Mouse (Mus musculus) layer of hippocampus, adult 2 months (tissue): ENCODE results near the gene Ehmt2. TPM values are rescaled to one million over a fixed set of nuclear protein-coding genes. Genes with fewer than 3 reads are reported as not detected.
A peak's percentile ranks its signal among the peaks of the same experiment; 100 is the strongest.
"Not testable (repeated sequence)": the region's sequence is repeated elsewhere in the genome, so short reads cannot be mapped to it uniquely, and the experiment has no call there.

Source experiments
- DNase-seq, 2 experiments: peaks; one replicate each; pipeline ENCODE4 v3.0.0; 2022; ENCODE audit warnings: low spot score in 2 of 2
- H3K27ac ChIP-seq: fragments of 200-600 bp; 2 replicates; pipeline ENCODE4 v1.8.1; 2022
- H3K4me3 ChIP-seq: fragments of 200-600 bp; 2 replicates; pipeline ENCODE4 v1.8.1; 2022; ENCODE audit warnings: mild to moderate bottlenecking
- CTCF ChIP-seq: fragments of 200-600 bp; conservative IDR thresholded peaks from 2 replicates; pipeline ENCODE4 v1.8.1; 2022; ENCODE audit warnings: antibody characterized with exemption, mild to moderate bottlenecking, moderate library complexity
- total RNA-seq, 2 experiments: library from RNA; stranded (reverse); gene quantifications; 2 replicates each; pipeline ENCODE4 v1.2.3; 2021

The Ehmt2 gene
- total RNA-seq, 2 experiments from 2014 or later, result 181 to 190 TPM

DNA sequence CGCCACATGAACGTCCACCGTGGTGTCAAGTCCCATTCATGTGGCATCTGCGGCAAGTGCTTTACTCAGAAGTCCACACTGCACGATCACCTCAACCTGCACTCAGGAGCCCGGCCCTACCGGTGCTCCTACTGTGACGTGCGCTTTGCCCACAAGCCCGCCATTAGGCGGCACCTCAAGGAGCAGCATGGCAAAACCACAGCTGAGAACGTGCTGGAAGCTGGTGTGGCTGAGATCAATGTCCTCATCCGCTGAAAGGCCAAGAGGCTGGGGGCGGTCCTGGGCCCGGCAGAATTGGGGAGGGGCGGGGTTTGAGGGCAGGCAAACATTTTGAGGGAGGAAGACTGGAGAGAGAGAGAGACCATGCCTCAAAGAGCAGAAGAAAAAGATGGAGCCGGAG is 1.9 kb upstream of the Ehmt2 start:
- no peak for DNase-seq
- Histone ChIP-seq H3K27ac (no peak overlapping the region), H3K4me3 (no peak overlapping the region)
- no peak for TF ChIP-seq CTCF

GRCm38 (mm10) chr17:34897373-34898159 is 703 bp upstream of the Ehmt2 start:
- Histone ChIP-seq H3K27ac (peak overlapping the region; percentile 99), H3K4me3 (peak overlapping the region; percentile 94)
- no peak for DNase-seq
- TF ChIP-seq CTCF, result no peak

DNA sequence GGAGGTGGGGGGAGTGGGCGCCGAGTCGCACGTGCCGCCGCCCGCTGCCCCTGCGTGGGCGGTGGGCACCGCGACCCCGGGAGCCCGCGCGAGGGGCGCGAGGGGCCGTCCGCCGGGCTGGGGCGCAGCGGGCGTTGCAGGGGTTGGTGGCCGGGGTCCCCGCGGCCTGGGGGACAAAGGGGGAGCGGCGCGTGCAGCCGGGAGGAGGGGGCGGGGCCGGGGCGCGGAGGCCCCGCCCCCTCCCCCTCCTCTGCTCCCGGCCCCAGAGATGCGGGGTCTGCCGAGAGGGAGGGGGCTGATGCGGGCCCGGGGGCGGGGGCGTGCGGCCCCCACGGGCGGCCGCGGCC is 410 bp downstream of the Ehmt2 start:
- DNase-seq, result no peak

DNA sequence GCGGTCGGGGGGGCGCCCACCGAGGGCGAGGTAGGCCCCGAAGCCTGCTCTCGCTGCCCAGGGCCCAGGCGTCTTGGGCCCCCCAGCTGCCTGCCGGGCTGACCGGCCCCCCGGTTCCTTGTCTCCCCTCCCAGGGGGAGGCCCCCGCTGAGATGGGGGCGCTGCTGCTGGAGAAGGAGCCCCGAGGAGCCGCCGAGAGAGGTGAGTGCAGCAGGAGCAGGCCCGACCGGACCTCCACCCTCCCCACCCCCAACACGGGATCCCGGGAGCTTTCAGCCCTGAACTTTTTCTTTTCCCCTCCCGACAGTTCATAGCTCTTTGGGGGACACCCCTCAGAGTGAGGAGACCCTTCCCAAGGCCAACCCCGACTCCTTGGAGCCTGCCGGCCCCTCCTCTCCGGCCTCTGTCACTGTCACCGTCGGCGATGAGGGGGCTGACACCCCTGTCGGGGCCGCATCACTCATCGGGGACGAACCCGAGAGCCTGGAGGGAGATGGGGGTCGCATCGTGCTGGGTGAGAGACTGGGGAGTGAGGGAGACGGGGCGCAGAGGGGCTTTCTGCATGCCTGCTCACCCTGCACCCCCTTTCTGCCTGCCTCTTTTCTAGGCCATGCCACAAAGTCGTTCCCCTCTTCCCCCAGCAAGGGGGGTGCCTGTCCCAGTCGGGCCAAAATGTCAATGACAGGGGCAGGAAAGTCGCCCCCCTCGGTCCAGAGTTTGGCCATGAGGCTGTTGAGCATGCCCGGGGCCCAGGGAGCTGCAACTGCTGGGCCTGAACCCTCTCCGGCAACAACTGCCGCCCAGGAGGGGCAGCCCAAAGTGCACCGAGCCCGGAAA is 1.0 kb downstream of the Ehmt2 start:
- 0 out of 2 replicates have a peak, but pooled peaks have one; percentile 2 for TF ChIP-seq CTCF
- H3K4me3 ChIP-seq, result peak overlapping the region; percentile 94
- DNase-seq, result peak in 1 of 2 experiments; percentile 38

More for the DNA sequence above, 410 bp downstream of the Ehmt2 start:
- H3K4me3 ChIP-seq, result peak overlapping the region; percentile 94
- TF ChIP-seq CTCF, result no peak
- H3K27ac ChIP-seq, result peak overlapping the region; percentile 99

GRCm38 (mm10) chr17:34899890-34900243 is 1.6 kb downstream of the Ehmt2 start:
- DNase-seq, result no peak
- peak overlapping the region; percentile 99 for H3K27ac ChIP-seq
- H3K4me3 ChIP-seq, result peak overlapping the region; percentile 94
- no peak for TF ChIP-seq CTCF

More for the DNA sequence above, 1.0 kb downstream of the Ehmt2 start:
- H3K27ac ChIP-seq, result peak overlapping the region; percentile 99

DNA sequence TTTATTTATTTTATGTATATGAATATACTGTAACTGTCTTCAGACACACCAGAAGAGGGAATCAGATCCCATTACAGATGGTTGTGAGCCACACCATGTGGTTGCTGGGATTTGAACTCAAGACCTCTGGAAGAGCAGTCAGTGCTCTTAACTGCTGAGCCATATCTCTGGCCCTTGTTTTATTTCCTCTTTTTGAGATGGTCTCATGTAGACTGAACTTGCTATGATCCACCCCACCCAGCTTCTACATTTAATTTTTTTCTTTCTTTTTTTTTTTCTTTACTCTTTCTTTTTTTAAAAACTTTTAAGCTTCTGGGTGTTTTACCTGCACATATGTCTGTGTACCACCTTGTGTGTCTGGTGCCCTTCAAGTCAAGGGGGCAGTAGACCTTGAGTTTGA is 2.6 kb downstream of the Ehmt2 start:
- H3K4me3 ChIP-seq, DNase-seq: not testable (repeated sequence)

DNA sequence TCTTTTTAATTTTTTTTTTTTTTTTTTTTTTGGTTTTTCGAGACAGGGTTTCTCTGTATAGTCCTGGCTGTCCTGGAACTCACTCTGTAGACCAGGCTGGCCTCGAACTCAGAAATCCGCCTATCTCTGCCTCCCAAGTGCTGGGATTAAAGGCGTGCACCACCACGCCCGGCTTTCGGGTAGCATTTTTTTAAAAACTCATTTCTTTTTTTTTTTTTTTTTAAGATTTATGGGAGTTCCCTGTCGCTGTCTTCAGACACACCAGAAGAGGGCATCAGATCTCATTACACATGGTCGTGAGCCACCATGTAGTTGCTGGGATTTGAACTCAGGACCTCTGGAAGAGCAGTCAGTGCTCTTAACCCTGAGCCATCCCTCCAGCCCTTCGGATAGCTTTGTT is 3.7 kb downstream of the Ehmt2 start:
- H3K4me3 ChIP-seq, DNase-seq, H3K27ac ChIP-seq: not testable (repeated sequence)

More for the DNA sequence above, 2.6 kb downstream of the Ehmt2 start:
- H3K27ac ChIP-seq, result not testable (repeated sequence)

DNA sequence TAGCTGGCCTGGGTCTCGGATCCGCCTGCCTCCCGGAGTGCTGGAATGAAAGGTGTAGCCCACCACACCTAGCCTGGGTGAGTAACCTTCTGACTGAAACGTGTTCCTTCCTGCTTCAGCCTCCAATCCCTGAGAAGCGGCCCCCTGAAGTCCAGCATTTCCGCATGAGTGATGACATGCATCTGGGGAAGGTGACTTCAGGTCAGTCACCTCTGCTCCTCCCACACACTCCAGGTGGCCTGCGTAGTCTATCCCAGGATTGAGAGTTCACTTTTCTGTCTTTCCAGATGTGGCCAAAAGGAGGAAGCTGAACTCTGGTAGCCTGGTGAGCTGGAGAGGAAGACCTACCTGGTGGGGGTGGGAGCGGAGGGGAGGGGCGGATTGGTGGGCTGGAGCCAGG is 4.6 kb downstream of the Ehmt2 start:
- no peak for TF ChIP-seq CTCF
- Histone ChIP-seq H3K4me3 (no peak overlapping the region), H3K27ac (no peak overlapping the region)
- DNase-seq, result no peak

- H3K27ac ChIP-seq, result no peak overlapping the region
- DNase-seq, result no peak
- TF ChIP-seq CTCF, result no peak
- no peak overlapping the region for H3K4me3 ChIP-seq
Measured at GRCm38 (mm10) chr17:34910982-34911381, 12.7 kb downstream of the Ehmt2 start.

GRCm38 (mm10) chr17:34911945-34912351 is 13.7 kb downstream of the Ehmt2 start:
- H3K27ac ChIP-seq, result no peak overlapping the region
- no peak overlapping the region for H3K4me3 ChIP-seq
- peak in 1 of 2 experiments; percentile 80 for DNase-seq
- TF ChIP-seq CTCF, result peak; percentile 84

DNA sequence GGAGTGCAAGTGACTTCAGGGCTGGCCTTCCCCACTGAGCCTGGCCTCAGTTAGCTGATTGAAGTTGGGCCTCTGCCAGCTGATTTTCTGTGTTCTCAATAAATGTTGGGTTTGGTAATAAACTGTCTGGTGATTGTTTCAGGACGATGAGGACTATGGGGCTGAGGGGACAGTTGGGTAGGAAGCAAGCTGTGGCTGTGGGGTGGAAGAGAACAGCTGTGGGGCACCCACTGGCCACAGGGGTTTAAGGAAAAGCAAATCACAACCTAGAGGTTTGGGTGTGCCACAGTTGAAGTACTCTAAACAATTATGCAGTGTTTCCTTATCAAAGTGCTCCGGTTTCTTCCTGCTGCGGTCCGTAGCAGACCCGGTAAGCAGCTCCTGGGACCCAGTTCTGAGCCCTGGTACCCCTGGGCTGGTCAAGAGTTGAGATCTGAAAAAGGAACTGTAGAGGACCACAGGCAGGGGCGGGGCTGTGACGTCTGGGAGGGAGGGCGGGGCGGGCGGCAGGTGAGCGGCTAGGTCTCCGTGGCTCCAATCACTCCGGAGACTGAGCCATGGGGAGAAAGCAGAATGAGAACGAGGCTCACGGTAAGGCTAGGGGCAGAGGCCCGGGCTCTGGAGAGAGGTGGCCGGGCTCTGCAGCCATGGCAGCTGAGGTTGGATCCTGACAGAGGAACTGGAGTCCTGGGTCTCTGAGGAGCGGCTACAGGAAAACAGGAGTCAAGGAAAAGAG is 15.8 kb downstream of the Ehmt2 start, which contains the start of gene Slc44a4:
Slc44a4 (plus strand) TSS at position 537 of the 736 bp plus-strand sequence.
- TF ChIP-seq CTCF, result no peak
- DNase-seq, result no peak
- no peak within 1 kb of the TSS for H3K4me3 ChIP-seq
- H3K27ac ChIP-seq, result no peak within 1 kb of the TSS

DNA sequence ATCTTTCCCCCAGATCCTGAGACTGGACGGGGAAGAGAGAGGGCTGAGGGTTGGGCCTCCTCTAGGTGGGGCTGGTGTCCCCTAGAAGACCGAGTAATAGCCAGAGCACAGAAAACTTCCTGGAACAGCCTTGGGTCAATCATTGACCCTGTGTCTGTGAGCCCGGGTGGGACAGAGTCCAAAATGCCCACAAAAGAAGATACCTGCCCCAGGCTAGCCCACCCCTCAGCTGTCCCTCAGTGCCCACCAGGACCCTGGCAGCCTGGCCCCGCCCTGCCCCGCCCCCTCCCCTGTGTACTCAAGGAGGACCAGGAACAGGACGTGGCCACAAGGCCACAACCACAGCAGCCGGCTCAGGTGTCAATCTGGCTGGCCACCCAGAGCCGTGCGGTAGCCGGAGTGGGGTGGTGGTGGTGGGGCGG is 17.2 kb downstream of the Ehmt2 start:
- H3K4me3 ChIP-seq, result no peak overlapping the region
- H3K27ac ChIP-seq, result no peak overlapping the region
- peak; percentile 45 for TF ChIP-seq CTCF
- DNase-seq, result no peak

GRCm38 (mm10) chr17:34916316-34916715 is 18.0 kb downstream of the Ehmt2 start:
- no peak overlapping the region for H3K27ac ChIP-seq
- TF ChIP-seq CTCF, result no peak
- no peak for DNase-seq
- no peak overlapping the region for H3K4me3 ChIP-seq
